In the genomic region with DNA sequence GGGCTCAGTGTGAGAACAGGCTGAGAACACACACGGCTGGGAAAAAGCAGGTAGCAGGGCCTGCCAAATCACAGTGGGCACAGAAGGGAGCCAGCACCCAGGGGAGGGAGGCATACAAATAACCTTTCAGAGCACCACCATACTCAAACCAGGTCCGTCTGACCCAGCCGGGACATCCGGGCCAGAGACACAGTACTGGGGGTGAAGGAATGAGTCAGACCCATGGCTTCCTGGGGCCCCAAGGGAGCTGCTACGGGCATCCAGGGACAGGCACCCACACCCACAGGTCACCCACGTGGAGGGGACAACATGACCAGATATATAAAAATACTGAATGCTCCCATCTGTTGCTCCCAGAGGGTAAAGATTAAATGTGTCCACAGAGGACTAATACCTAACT, we compare ENCODE assay signal across 12 mouse cellular contexts. TPM values are rescaled to one million over a fixed set of nuclear protein-coding genes. Genes with fewer than 3 reads are reported as not detected.
DNase-seq lines count a peak whose midpoint lies in the region; ATAC-seq lines count a peak whose summit lies in the region.
"Had no signal": no experiment of that assay in that cellular context is flagged by ENCODE, and none has a peak within 500 bp of the region (broad histone marks: within the 10 kb centered on the region; RNA-seq: fewer than 3 reads in every experiment).

No protein-coding gene starts in this region.

- 0 out of 2 replicates have a peak overlapping the region, but pooled peaks have one; percentile 14 for H3K4me2 ChIP-seq in heart, embryonic 12.5 days
- no peak overlapping the region for H3K4me2 ChIP-seq in neural tube, embryonic 13.5 days
- H3K4me2 ChIP-seq in neural tube, embryonic 15.5 days = no peak overlapping the region
- H3K4me2 ChIP-seq in intestine, embryonic 16.5 days (ENCODE audit: low read depth, low read length) = no peak overlapping the region

- H3K4me1 ChIP-seq in heart, embryonic 12.5 days (replicated peaks) = peaks cover 47% of the 10 kb centered on the region
- H3K4me1 ChIP-seq in neural tube, embryonic 13.5 days (replicated peaks) = peaks cover 20% of the 10 kb centered on the region
- peaks cover 24% of the 10 kb centered on the region for H3K4me1 ChIP-seq in neural tube, embryonic 15.5 days
- peaks cover 25% of the 10 kb centered on the region for H3K4me1 ChIP-seq in intestine, embryonic 16.5 days (ENCODE audit: control insufficient read depth, insufficient read depth, low read length)

- no peaks in the 10 kb centered on the region for H3K27me3 ChIP-seq in heart, embryonic 12.5 days (replicated peaks)
- H3K27me3 ChIP-seq in neural tube, embryonic 13.5 days = 0 out of 2 replicates have a peak, but pooled peaks cover 13% of the 10 kb centered on the region
- 0 out of 2 replicates have a peak, but pooled peaks cover 3% of the 10 kb centered on the region for H3K27me3 ChIP-seq in neural tube, embryonic 15.5 days (replicated peaks)
- no peaks in the 10 kb centered on the region for H3K27me3 ChIP-seq in intestine, embryonic 16.5 days (replicated peaks; ENCODE audit: control insufficient read depth, insufficient read depth, low read length)

- no peaks in the 10 kb centered on the region; the same call in 1 of the 2 replicates for H3K36me3 ChIP-seq in heart, embryonic 12.5 days
- H3K36me3 ChIP-seq in neural tube, embryonic 13.5 days = no peaks in the 10 kb centered on the region
- H3K36me3 ChIP-seq in neural tube, embryonic 15.5 days = no peaks in the 10 kb centered on the region
- 0 out of 2 replicates have a peak, but pooled peaks cover 3% of the 10 kb centered on the region for H3K36me3 ChIP-seq in intestine, embryonic 16.5 days (ENCODE audit: control insufficient read depth, insufficient read depth, low read length)

- peak overlapping the region; percentile 41 for H3K27ac ChIP-seq in heart, embryonic 12.5 days (ENCODE audit: poor library complexity, severe bottlenecking)
- no peak overlapping the region for H3K27ac ChIP-seq in neural tube, embryonic 13.5 days (replicated peaks)
- no peak overlapping the region for H3K27ac ChIP-seq in neural tube, embryonic 15.5 days (replicated peaks)
- H3K27ac ChIP-seq in intestine, embryonic 16.5 days (ENCODE audit: low read length) = no peak overlapping the region
- H3K27ac ChIP-seq: liver, embryonic 14.5 days had no signal

- 36% methylated on average over 6 of the region's 6 CpGs for whole genome bisulfite sequencing in heart, embryonic 12.5 days
- 79% methylated on average over 6 of the region's 6 CpGs for WGBS in neural tube, embryonic 13.5 days
- WGBS in neural tube, embryonic 15.5 days = 78% methylated on average over 6 of the region's 6 CpGs
- 62% methylated on average over 6 of the region's 6 CpGs for WGBS in intestine, embryonic 16.5 days

- ATAC-seq in heart, embryonic 12.5 days (ENCODE audit: insufficient number of reproducible peaks, low FRiP score) = no peak
- ATAC-seq in neural tube, embryonic 13.5 days (ENCODE audit: low read depth) = no peak
- no peak for ATAC-seq in neural tube, embryonic 15.5 days (ENCODE audit: low FRiP score)
- ATAC-seq in intestine, embryonic 16.5 days = no peak
- ATAC-seq: forebrain, embryonic 16.5 days had no signal

- intact Hi-C loops in heart, postnatal 25 days (cut with DNase I) = no loop called here

- no peaks in the 10 kb centered on the region for H3K9me3 ChIP-seq in heart, embryonic 12.5 days (replicated peaks)
- H3K9me3 ChIP-seq in neural tube, embryonic 13.5 days = no peaks in the 10 kb centered on the region
- H3K9me3 ChIP-seq in neural tube, embryonic 15.5 days (replicated peaks) = no peaks in the 10 kb centered on the region
- H3K9me3 ChIP-seq in intestine, embryonic 16.5 days (ENCODE audit: control insufficient read depth, low read length) = no peaks in the 10 kb centered on the region

- no peak overlapping the region for H3K4me3 ChIP-seq in heart, embryonic 12.5 days
- H3K4me3 ChIP-seq in neural tube, embryonic 13.5 days = no peak overlapping the region
- H3K4me3 ChIP-seq in neural tube, embryonic 15.5 days (replicated peaks) = no peak overlapping the region
- H3K4me3 ChIP-seq in intestine, embryonic 16.5 days (ENCODE audit: low read length) = no peak overlapping the region

- H3K9ac ChIP-seq in heart, embryonic 12.5 days = peak overlapping the region; percentile 41
- peak overlapping the region; percentile 12; the same call in 1 of the 2 replicates for H3K9ac ChIP-seq in neural tube, embryonic 13.5 days
- H3K9ac ChIP-seq in neural tube, embryonic 15.5 days (replicated peaks) = no peak overlapping the region
- H3K9ac ChIP-seq in intestine, embryonic 16.5 days (ENCODE audit: low read depth, low read length) = no peak overlapping the region
- H3K9ac ChIP-seq: liver, embryonic 14.5 days had no signal

- no peak for DNase-seq in heart, postnatal 25 days (ENCODE audit: low spot score)
- DNase-seq in cerebellum, adult 9-11 months = peak; percentile 58
- DNase-seq in urinary bladder, postnatal 4 days (ENCODE audit: low spot score in 2 of 2) = no peak
- DNase-seq: kidney, postnatal 25 days; right cerebral cortex, postnatal 25 days had no signal

RNA-seq across cellular contexts. Expression of gene Tnip1, which starts 10.1 kb away (rescaled TPM):
- 23.1 and 23.6 TPM in 2 replicates for polyA plus RNA-seq in heart, embryonic 12.5 days (2016; fragmentation: Nextera tagmentation; extraction: Ambion mirVana)
- 10 to 100 TPM; 27.1 to 29.8 TPM for total RNA-seq in heart, postnatal 25 days (2021)
- 16.1 and 17.3 TPM in 2 replicates for polyA plus RNA-seq in neural tube, embryonic 13.5 days (2015; fragmentation: Nextera tagmentation; extraction: Ambion mirVana)
- polyA plus RNA-seq in neural tube, embryonic 15.5 days (2015; fragmentation: Nextera tagmentation; extraction: Ambion mirVana) = 20.0 and 23.2 TPM in 2 replicates
- polyA plus RNA-seq in intestine, embryonic 16.5 days (2015; fragmentation: Nextera tagmentation; extraction: Ambion mirVana) = 27.2 and 28.1 TPM in 2 replicates

RNA-seq across cellular contexts. Expression of gene Gpx3, which starts 50.4 kb away (rescaled TPM):
- polyA plus RNA-seq in heart, embryonic 12.5 days (2016; fragmentation: Nextera tagmentation; extraction: Ambion mirVana) = 1,404 and 1,433 TPM in 2 replicates
- total RNA-seq in heart, postnatal 25 days (2021) = 100 to 1,000 TPM; 177 to 178 TPM
- polyA plus RNA-seq in neural tube, embryonic 13.5 days (2015; fragmentation: Nextera tagmentation; extraction: Ambion mirVana) = 67.2 and 71.8 TPM in 2 replicates
- 69.2 and 82.4 TPM in 2 replicates for polyA plus RNA-seq in neural tube, embryonic 15.5 days (2015; fragmentation: Nextera tagmentation; extraction: Ambion mirVana)
- 511 and 784 TPM in 2 replicates for polyA plus RNA-seq in intestine, embryonic 16.5 days (2015; fragmentation: Nextera tagmentation; extraction: Ambion mirVana)
- total RNA-seq: megakaryocyte-erythroid progenitor cell, adult 5-6 weeks had no signal

Comparison
In these comparisons a context has a peak if more than half of its experiments do, and no peak if none do; other contexts are left out.
1. H3K9ac ChIP-seq: peak in heart, embryonic 12.5 days (single experiment) and neural tube, embryonic 13.5 days (single experiment); none in neural tube, embryonic 15.5 days (single experiment) and intestine, embryonic 16.5 days (single experiment).